Mouse (Mus musculus) kidney, embryonic 15.5 days (tissue): ENCODE measurements around the gene Gm4303. TPM values are rescaled to one million over a fixed set of nuclear protein-coding genes. Genes with fewer than 3 reads are reported as not detected.
"Not testable (repeated sequence)": the region's sequence is repeated elsewhere in the genome, so short reads cannot be mapped to it uniquely, and the experiment has no call there.

Experiments used
- ATAC-seq: fragments of 200-750 bp; cut with Nextera tagmentation; replicated peaks from 2 replicates; pipeline ENCODE4 v1.8.0; 2017; ENCODE audit warnings: moderate TSS enrichment; ENCODE audit not compliant: low FRiP score
- H3K27ac ChIP-seq: fragments of 300-500 bp; sonication (generic); 2 replicates; pipeline ENCODE4 v1.5.1; 2015; ENCODE audit warnings: mild to moderate bottlenecking, inconsistent platforms
- H3K27me3 ChIP-seq: fragments of 300-500 bp; sonication (generic); 2 replicates; pipeline ENCODE4 v1.6.1; 2015; ENCODE audit warnings: inconsistent platforms
- H3K36me3 ChIP-seq: fragments of 300-500 bp; sonication (generic); 2 replicates; pipeline ENCODE4 v1.6.1; 2015; ENCODE audit warnings: inconsistent platforms
- H3K4me1 ChIP-seq: fragments of 300-500 bp; sonication (generic); 2 replicates; pipeline ENCODE4 v1.6.1; 2015; ENCODE audit warnings: inconsistent platforms
- H3K4me2 ChIP-seq: fragments of 300-500 bp; sonication (generic); 2 replicates; pipeline ENCODE4 v1.6.1; 2015; ENCODE audit warnings: moderate library complexity, mild to moderate bottlenecking, inconsistent platforms
- H3K4me3 ChIP-seq: fragments of 300-500 bp; sonication (generic); replicated peaks from 2 replicates; pipeline ENCODE4 v1.5.1; 2015; ENCODE audit warnings: mild to moderate bottlenecking, inconsistent platforms
- H3K9ac ChIP-seq: fragments of 300-500 bp; sonication (generic); 2 replicates; pipeline ENCODE4 v1.6.1; 2015; ENCODE audit warnings: mild to moderate bottlenecking, inconsistent platforms
- H3K9me3 ChIP-seq: fragments of 300-500 bp; sonication (generic); replicated peaks from 2 replicates; pipeline ENCODE4 v1.6.1; 2016; ENCODE audit warnings: inconsistent platforms
- WGBS: fragments of 180-500 bp; shearing (Covaris S2); methylation state at CpG from one replicate; pipeline ENCODE4 v1.1.7; 2015; ENCODE audit warnings: mixed read lengths; 5-methylcytosine and 5-hydroxymethylcytosine counted together
- polyA plus RNA-seq: library from polyadenylated mRNA; unstranded; fragments of >200 nt; fragmentation: Nextera tagmentation; extraction: Ambion mirVana; gene quantifications from 2 replicates; pipeline ENCODE4 v1.2.1, GENCODE M21; 2015

The Gm4303 gene
- not detected in 2 replicates for polyA plus RNA-seq

DNA sequence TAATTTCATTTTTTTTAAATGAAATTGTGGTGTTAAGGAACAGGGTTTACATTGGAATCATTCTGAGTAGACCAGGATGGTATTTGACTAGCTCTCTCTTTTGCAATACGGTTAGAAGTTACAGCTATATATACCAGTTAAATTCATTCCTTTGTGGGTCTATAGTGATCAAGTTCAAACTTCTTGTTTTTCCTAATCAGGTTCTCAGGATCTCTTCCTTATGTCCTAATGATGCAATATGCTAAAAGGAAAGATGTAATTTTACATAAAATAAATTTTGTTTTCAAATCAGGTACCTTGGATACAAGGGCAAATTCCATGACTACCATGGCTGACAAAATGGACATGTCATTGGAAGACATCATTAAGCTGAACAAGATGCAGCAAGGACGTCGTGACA is at the start of gene Gm4303:
Gm4303 (plus strand) TSS at position 301 of the 400 bp plus-strand sequence.
- H3K9ac ChIP-seq, H3K9me3 ChIP-seq, H3K36me3 ChIP-seq, ATAC-seq, H3K4me1 ChIP-seq, H3K27ac ChIP-seq, H3K4me3 ChIP-seq, H3K4me2 ChIP-seq, H3K27me3 ChIP-seq: not testable (repeated sequence)
- no CpG with 5 or more reads among the region's 3 CpGs for WGBS

DNA sequence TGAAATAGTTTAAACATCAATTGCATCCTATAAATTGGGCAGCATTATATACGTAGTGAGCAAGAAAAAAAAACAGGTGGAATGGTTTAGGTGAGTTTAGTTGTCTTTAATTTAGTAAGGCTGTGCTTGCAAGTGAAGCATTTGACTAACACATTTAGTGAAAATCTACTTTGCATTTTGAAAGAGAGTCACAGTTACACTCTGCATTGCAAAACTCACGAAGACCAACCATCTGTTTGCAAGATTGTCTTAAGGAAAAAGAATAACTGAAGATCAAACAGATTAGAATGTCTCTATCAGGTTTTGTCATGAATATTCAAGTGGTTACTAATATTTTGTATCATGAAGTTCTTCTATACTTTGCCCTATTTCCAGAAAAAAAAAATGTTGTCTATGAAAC is 49.7 kb upstream of the Gm4303 start:
- Histone ChIP-seq H3K27ac (no peak overlapping the region), H3K9me3 (no peaks in the 10 kb centered on the region), H3K36me3 (no peaks in the 10 kb centered on the region), H3K9ac (no peak overlapping the region), H3K4me2 (no peak overlapping the region), H3K4me3 (no peak overlapping the region), H3K4me1 (no peaks in the 10 kb centered on the region), H3K27me3 (no peaks in the 10 kb centered on the region)
- WGBS: 84% methylated on average over 2 of the region's 2 CpGs
- ATAC-seq: no peak

DNA sequence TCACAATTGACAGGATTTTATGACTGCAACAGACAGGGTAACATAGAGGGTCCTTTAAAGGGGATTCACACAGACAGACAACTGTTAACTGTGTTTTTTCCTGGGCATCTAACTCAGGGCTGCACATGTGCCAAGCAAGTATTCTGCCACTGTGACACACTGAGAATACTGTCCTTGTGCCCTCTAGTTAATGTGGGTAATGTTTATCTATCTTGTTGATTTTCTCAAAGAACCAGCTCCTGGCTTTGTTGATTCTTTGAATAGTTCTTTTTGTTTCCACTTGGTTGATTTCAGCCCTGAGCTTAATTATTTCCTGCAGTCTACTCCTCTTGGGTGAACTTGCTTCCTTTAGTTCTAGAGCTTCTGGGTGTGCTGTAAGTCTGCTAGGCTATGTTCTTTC is 45.7 kb upstream of the Gm4303 start:
- H3K27me3 ChIP-seq, H3K4me2 ChIP-seq, H3K9me3 ChIP-seq, H3K36me3 ChIP-seq, H3K27ac ChIP-seq, ATAC-seq, H3K4me1 ChIP-seq, H3K9ac ChIP-seq, H3K4me3 ChIP-seq: not testable (repeated sequence)

DNA sequence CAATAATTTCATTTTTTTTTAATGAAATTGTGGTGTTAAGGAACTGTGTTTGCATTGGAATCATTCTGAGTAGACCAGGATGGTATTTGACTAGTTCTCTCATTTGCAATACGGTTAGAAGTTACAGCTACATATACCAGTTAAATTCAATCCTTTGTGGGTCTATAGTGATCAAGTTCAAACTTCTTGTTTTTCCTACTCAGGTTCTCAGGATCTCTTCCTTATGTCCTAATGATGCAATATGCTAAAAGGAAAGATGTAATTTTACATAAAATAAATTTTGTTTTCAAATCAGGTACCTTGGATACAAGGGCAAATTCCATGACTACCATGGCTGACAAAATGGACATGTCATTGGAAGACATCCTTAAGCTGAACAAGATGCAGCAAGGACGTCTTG is 10.4 kb upstream of the Gm4303 start, which contains the start of gene Gm4301:
Gm4301 (plus strand) TSS at position 301 of the 400 bp plus-strand sequence.
- not testable (repeated sequence) for H3K27ac ChIP-seq, H3K27me3 ChIP-seq, H3K9me3 ChIP-seq, H3K9ac ChIP-seq, H3K4me1 ChIP-seq, H3K4me3 ChIP-seq, ATAC-seq, H3K4me2 ChIP-seq, H3K36me3 ChIP-seq
- WGBS: no CpG with 5 or more reads among the region's 2 CpGs

DNA sequence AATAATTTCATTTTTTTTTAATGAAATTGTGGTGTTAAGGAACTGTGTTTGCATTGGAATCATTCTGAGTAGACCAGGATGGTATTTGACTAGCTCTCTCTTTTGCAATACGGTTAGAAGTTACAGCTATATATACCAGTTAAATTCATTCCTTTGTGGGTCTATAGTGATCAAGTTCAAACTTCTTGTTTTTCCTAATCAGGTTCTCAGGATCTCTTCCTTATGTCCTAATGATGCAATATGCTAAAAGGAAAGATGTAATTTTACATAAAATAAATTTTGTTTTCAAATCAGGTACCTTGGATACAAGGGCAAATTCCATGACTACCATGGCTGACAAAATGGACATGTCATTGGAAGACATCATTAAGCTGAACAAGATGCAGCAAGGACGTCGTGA is 5.2 kb upstream of the Gm4303 start, which contains the start of gene Gm4302:
Gm4302 (plus strand) TSS at position 301 of the 400 bp plus-strand sequence.
- not testable (repeated sequence) for H3K27ac ChIP-seq, H3K9me3 ChIP-seq, H3K4me3 ChIP-seq, H3K27me3 ChIP-seq, H3K4me1 ChIP-seq, H3K4me2 ChIP-seq, H3K9ac ChIP-seq, ATAC-seq, H3K36me3 ChIP-seq
- WGBS: no CpG with 5 or more reads among the region's 3 CpGs

DNA sequence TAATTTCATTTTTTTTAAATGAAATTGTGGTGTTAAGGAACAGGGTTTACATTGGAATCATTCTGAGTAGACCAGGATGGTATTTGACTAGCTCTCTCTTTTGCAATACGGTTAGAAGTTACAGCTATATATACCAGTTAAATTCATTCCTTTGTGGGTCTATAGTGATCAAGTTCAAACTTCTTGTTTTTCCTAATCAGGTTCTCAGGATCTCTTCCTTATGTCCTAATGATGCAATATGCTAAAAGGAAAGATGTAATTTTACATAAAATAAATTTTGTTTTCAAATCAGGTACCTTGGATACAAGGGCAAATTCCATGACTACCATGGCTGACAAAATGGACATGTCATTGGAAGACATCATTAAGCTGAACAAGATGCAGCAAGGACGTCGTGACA is 5.0 kb downstream of the Gm4303 start, which contains the start of gene Gm4305:
Gm4305 (plus strand) TSS at position 301 of the 400 bp plus-strand sequence.
- H3K4me2 ChIP-seq, H3K9ac ChIP-seq, H3K4me3 ChIP-seq, H3K4me1 ChIP-seq, H3K27me3 ChIP-seq, H3K9me3 ChIP-seq, ATAC-seq, H3K36me3 ChIP-seq, H3K27ac ChIP-seq: not testable (repeated sequence)
- no CpG with 5 or more reads among the region's 3 CpGs for WGBS

DNA sequence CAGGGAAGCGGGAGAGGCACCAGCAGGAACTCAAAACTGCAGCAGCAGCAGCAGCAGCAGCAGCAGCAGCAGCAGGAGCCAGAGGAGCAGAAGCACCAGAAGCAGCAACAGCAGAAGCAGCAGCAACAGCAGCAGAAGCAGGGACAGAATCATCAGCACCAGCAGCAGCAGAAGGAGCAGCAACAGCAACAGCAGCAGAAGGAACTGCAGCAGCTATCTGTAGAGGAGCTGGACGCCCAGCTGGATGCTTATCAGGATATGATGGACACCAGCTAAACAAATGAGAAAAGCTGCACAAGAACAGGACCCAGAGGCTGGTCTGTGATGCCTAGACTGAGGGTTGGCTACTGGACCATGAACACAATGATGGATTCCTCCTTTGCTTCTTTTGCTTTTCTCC is 11.1 kb downstream of the Gm4303 start:
- H3K9ac ChIP-seq, ATAC-seq, H3K27me3 ChIP-seq, H3K27ac ChIP-seq, H3K4me3 ChIP-seq, H3K4me2 ChIP-seq, H3K36me3 ChIP-seq, H3K4me1 ChIP-seq, H3K9me3 ChIP-seq: not testable (repeated sequence)
- WGBS: 85% methylated on average over 2 of the region's 2 CpGs

DNA sequence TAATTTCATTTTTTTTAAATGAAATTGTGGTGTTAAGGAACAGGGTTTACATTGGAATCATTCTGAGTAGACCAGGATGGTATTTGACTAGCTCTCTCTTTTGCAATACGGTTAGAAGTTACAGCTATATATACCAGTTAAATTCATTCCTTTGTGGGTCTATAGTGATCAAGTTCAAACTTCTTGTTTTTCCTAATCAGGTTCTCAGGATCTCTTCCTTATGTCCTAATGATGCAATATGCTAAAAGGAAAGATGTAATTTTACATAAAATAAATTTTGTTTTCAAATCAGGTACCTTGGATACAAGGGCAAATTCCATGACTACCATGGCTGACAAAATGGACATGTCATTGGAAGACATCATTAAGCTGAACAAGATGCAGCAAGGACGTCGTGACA is 15.3 kb downstream of the Gm4303 start, which contains the start of gene Gm4307:
Gm4307 (plus strand) TSS at position 301 of the 400 bp plus-strand sequence.
- ATAC-seq, H3K27ac ChIP-seq, H3K4me2 ChIP-seq, H3K9ac ChIP-seq, H3K9me3 ChIP-seq, H3K36me3 ChIP-seq, H3K4me1 ChIP-seq, H3K27me3 ChIP-seq, H3K4me3 ChIP-seq: not testable (repeated sequence)
- WGBS: no CpG with 5 or more reads among the region's 3 CpGs

DNA sequence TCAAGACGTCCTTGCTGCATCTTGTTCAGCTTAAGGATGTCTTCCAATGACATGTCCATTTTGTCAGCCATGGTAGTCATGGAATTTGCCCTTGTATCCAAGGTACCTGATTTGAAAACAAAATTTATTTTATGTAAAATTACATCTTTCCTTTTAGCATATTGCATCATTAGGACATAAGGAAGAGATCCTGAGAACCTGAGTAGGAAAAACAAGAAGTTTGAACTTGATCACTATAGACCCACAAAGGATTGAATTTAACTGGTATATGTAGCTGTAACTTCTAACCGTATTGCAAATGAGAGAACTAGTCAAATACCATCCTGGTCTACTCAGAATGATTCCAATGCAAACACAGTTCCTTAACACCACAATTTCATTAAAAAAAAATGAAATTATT is 36.7 kb downstream of the Gm4303 start, which contains the start of gene Gm4312:
Gm4312 (minus strand) TSS at position 101 of the 400 bp plus-strand sequence.
- ATAC-seq, H3K9me3 ChIP-seq, H3K36me3 ChIP-seq, H3K4me1 ChIP-seq, H3K27me3 ChIP-seq, H3K4me3 ChIP-seq, H3K4me2 ChIP-seq, H3K27ac ChIP-seq, H3K9ac ChIP-seq: not testable (repeated sequence)
- no CpG with 5 or more reads among the region's 2 CpGs for WGBS

Other genes with a start within 250 kb of the Gm4303 start
- gene Gm4301, start 10.3 kb upstream of the Gm4303 start, polyA plus RNA-seq: not detected in 2 replicates
- gene Gm4302, start 5.1 kb upstream of the Gm4303 start, polyA plus RNA-seq: not detected in 2 replicates
- gene Gm4305, start 5.1 kb downstream of the Gm4303 start, polyA plus RNA-seq: not detected in 2 replicates
- gene Gm4307, start 15.4 kb downstream of the Gm4303 start, polyA plus RNA-seq: not detected in 2 replicates
- not detected in 2 replicates for gene Gm4312, start 36.6 kb downstream of the Gm4303 start, polyA plus RNA-seq
- gene Tmtc3, start 141.4 kb downstream of the Gm4303 start, polyA plus RNA-seq: 24.6 and 27.3 TPM in 2 replicates
- 5.5 and 5.7 TPM in 2 replicates for gene Cep290, start 141.6 kb downstream of the Gm4303 start, polyA plus RNA-seq
- 8.5 and 11.6 TPM in 2 replicates for gene 4930430F08Rik, start 244.5 kb downstream of the Gm4303 start, polyA plus RNA-seq
- gene 1700017N19Rik, start 244.5 kb downstream of the Gm4303 start, polyA plus RNA-seq: not detected in 2 replicates